Mouse (Mus musculus): ENCODE results near the gene Mapkap1. TPM values are rescaled to one million over a fixed set of nuclear protein-coding genes. Genes with fewer than 3 reads are reported as not detected.
"Not testable (repeated sequence)": the region's sequence is repeated elsewhere in the genome, so short reads cannot be mapped to it uniquely, and the experiment has no call there.

Gene Mapkap1
- total and polyA plus RNA-seq, 3 experiments: 43.1 to 79.8 (median 71.4) TPM

DNA sequence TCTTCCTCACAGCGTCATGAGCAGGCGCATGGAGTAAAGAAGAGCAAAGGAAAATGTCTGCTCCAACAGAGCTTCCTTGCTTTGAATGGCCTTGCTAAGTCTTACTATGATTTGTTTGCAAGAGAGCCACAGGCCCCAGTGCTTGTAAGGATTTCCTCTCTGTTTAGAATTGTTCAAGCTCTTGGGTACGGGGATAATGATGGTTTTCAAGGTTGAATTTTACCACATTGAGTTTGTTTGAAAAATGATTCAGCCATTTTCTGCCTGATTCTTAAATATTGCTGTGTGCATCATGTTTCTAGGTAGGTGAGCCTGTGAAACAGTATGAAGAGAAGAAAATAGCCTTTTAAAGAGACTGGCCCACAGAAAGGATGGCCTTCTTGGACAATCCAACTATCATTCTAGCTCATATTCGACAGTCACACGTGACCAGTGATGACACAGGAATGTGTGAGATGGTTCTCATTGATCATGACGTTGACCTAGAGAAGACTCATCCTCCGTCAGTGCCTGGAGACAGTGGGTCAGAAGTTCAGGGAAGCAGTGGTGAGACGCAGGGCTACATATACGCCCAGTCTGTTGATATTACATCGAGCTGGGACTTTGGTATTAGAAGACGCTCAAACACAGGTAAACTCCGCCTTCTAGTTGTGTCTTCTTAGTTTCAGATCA is 25.3 kb downstream of the Mapkap1 start:
- no peak for DNase-seq

DNA sequence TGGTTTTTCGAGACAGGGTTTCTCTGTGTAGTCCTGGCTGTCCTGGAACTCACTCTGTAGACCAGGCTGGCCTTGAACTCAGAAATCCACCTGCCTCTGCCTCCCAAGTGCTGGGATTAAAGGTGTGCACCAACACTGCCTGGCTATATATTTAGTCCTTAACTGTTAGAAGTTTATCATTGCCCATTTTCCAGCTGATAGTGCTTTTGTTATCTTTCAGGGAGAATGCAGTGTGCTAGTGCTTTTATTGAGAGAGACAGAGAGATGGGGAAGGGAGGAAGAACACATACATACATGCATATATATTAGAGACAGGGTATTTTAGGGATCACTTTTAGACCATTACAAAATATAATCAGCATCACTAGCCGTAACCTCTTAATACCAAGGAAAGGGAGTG is 26.3 kb downstream of the Mapkap1 start:
- DNase-seq: not testable (repeated sequence)

DNA sequence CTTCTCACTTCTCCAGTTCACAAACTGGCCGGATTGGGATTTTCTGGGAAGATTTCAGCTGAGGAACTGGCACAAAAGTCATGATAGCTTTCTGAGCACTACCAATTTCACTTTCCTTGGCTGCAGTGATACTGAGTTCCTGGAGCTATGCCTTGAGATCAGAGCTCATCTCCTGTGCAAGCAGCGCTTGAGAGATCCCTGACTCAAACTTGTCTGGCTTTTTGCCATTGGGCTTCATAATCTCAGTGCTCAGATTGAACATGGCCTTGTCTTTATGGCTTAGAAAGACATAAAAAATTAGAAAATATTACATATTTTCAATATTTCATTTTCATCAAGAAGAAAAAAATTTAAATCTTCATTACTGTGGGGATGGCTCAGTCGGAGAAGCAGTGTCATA is 29.8 kb downstream of the Mapkap1 start:
- DNase-seq: peak; percentile 65

DNA sequence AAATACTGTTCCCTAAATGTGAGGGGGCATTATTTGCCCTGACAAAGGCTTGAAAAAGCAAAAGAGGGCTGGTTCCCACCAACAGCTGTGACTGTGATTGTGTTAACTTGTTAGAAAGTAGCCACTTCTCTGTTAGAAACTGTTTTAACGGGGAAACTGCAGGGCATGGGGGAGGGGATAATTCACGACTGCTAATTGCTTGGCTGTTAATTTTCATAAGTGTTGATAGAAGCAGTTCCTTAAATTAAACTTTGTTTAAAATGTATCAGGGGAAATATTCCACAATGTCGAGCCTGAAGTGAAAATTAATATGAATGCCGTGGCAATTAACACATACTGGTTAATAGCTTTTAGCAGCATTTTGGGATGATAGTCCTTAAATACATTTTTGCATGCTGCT is 42.2 kb downstream of the Mapkap1 start:
- no peak for DNase-seq

DNA sequence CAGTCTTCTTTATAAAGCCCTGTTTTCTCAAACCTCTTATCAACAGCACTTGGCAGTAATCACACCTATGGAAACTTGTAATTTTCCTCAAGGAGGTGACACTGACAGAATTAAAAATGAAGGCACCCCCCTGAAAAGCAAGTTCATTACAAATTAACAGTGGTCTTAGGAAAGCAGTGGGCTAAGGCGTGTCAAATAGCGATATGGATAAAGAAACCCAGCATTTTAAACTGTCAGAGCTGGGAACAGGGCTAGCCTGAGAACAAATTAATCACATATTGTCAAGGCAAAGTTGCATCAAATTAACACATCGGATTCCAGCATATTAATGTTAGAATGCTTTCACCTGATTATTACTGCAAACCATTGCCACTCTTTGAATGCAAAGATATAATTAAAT is 55.9 kb downstream of the Mapkap1 start:
- no peak for DNase-seq

DNA sequence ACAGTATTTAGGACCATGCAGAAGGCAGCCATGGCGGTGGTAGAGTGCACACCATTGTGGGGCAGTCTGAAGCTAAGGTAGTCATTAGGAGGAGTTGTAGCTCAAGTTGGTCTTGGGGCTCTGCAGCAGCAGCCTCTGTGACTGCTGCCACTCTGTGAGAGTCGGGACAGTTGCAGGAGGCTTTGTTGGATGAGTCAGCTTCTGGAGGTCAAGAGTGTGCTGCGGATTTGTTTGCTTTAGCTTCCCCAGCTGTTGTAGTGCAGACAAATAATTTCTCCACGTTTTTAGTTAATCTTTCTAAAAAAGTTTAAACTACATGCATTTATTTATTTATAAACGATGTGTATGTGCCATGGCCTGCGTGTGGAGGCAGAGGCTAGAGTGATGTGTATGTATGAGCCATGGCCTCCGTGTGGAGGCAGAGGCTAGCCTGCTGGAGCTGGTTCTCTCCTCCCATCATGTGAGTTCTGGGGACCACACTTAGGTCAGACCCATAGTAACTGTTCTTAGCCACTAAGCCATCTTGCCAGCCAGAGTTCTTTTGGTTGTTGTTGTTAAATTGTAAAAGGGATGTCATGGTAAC is 62.1 kb downstream of the Mapkap1 start:
- peak; percentile 69 for DNase-seq

DNA sequence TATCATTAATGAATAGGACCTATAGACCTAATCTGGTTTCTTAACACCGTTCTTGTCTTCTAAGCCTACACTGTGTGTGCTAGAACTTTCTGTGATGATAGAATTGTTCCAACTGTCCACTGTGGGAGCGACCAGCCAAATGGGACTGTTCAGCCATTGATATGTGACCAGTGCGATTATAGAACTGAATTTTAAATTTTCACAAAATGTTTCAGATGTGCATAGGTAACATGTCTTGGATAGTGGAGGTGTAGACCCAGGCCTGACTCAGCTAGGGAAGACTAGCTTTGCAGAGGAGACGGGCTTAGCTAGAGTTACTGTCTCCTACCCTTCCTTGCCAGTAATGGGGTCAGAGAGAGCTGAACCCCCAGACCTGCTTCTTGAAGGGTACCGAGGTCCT is 62.8 kb downstream of the Mapkap1 start:
- DNase-seq: no peak

DNA sequence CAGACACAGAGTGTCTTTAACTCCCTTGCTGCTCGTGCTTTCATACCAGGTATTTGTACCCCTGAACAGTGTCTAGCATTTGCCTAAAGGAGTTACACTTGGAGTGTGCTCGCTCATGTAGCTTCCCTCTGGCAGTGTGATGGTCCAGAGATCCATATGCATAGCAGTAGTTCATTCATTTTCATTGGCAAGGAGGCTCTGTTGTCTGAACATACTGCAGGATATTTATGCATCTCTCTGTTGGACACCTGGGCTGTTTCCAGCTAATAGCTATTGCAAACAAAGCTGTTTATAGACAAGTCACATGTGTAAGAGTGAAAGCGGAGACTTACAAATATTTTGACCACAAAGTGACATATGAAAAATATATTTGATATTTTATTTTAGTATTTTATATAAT is 67.2 kb downstream of the Mapkap1 start:
- DNase-seq: no peak

DNA sequence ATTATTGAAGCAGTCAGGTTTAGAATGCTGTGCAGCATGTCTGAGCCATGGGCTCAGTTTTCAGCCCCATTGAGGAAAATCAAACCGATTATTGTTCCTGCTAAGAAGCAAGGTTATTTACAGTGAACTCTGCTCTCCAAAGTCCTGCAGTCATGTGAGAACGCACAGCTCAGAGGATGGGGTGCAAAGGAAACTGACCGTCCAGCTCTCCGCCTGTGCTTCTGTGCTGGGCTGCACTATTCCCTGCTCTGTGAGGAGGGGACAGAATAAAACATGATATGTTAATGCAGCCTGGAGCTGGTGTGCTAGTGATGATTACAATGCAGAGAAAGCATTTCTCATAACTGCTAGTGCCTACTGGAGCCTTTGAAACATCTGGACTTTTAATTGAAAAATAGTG is 74.8 kb downstream of the Mapkap1 start:
- DNase-seq: no peak

DNA sequence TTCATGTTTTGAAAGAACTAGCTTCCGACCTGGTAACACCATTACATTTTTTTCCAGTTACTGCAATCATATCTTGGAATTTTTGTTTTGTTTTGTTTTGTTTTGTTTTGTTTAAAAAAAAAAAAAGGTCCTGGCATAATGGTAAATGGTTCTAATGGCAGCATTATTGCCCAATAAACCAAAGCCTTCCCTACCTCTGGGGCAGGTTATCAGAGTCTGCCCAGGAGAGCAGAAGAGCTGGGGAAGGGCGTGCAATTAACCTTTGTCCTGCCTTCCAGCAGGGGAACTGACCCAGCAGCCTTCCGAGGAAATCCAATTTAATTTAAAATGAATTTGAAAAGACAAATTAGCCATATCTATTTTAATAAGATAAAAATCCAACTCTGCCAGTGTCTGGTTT is 75.5 kb downstream of the Mapkap1 start:
- DNase-seq: no peak

DNA sequence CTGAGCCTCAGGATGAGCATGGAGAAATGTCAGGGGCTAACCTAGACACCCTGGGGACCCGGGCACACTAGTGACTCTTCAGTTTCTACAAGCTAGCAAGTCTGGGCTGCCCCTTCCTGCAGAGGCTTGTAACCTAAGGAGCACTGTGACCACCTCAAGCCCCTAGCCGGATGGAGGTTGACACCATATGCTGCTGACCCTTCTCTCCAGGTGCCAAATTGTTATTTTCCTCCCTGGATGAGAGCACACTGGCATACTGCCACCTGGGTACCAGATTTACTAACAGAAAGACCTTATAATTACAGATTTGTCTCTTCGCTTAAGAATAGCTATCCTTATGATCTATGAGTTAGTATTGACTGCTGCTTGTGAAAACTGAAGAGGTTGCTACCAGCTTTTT is 76.0 kb downstream of the Mapkap1 start:
- DNase-seq: no peak

DNA sequence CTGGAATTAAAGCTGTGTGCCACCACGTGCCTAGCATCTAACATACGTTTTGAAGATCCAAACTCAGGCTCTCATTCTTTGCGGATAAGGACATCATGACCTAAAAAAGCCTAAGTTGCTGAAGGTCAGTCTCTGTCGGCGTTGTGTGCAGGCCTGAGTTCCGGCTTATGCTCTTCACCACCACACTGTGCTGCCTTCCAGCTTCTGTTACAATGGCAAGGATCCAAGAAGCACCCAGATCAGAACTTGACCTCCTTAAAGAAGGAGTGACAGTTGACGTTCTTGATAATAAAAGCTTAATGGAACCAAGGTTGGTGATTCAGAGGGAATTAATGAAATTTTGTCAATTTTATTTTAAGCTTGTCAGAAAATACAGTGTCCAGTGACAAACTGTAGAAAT is 80.7 kb downstream of the Mapkap1 start:
- peak; percentile 41 for DNase-seq

DNA sequence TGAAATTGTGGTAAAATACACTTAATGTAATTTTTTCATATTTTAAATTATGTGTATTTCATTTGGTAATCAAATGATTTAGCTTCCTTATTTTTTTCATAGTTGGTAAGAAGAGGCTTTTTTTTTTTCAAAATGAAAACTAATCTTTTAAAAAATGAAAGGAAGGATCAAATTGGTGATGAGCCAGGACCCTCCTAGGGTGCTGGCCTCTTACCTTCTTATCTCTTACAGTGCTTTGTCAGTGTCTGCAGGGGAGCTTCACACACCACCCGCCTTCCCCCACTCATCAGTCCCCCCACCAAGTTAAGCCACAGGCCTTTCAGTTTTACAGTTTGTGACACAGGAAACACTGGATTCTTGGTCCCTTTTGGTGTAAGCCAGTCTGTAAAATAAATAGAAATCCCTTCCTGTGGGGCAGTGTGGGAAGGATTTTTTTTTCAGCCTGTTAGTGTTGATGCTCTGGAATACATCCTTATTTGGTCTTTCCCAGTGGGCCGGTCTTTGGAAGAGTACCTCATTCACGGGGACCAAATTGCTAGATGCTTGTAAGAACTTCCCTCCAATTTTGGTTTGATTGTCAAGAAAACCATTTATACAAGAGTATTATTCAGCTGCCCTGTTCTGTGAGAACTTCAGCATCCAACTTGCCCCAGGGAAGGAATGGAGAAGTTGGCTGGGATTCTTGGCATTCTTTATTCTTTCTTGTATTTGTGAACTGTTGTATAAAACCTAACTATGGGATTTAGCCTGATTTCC is 97.6 kb downstream of the Mapkap1 start:
- DNase-seq: no peak

DNA sequence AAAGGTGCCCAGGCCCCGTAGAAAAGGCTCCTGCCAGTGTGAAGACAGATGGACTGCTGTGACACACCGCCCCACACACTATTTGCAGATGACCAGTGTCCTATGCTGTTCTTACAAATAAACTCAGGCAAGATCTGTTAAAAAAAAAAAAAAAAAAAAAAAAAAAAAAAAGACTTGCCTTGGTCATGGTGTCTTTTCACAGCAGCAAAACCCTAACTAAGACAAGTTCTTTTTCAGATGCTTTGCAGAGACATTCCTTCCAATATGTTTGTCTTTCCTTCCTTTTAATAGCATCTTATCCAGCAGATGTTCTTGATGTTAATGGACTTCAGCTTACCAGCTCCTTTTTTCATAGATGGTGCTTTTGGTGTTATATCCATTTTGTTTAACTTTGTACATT is 99.6 kb downstream of the Mapkap1 start:
- not testable (repeated sequence) for DNase-seq

DNA sequence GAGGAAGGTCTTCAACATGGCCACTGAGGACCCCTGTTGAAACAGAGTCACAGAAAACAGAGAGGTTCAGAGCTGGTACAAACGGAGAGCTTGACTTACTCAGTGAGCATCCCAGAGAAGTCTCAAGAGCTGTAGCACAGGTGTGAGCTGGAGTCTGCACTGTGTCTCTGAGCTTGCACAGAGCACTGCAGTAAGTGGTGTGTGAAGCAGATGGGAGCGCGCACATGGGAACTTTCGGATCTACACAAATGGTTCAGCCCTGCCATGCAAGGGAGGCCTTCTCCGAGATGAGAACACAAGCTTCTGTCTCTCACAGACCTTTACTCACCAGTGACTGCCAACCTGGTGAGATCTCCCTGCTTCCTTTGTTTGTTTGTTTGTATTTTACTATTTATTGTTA is 103.3 kb downstream of the Mapkap1 start:
- no peak for DNase-seq

DNA sequence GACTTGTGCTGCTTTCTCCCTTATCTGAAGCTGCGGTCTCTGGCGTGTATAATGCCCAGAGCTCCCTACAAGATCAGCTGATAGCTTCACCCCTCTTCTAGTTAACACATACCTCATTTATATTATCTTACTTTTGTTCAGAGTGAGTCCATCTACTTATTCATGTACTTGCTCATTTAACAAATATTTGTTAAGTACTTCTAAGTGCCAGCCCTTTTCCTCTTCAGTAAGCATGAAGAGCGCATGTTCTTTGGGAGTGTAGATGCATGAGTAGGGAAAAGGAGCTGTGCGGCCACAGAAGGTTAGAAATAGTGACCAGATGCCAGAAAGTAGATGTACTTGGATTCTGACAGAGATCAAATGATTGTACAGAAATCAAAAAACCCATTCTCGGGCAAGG is 108.7 kb downstream of the Mapkap1 start:
- DNase-seq: no peak

DNA sequence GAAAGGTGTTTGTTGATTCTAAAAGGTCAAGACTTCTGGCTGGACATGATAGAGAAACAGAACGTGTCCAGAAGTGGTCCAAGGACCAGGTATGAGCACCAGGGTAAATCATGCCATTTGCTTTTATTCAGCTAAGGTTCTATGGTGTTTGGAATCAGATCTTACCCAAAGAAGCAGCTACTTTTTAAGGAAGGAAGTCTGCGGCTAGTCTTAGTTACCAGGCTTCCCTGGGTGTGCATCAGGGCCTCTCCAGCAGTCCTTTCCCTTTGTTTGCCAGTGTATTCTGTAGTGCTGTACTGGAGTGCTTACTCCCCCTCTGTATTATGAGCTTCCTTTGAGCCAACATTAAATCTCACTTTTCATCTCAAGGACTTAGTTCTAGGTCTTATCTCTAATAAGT is 111.5 kb downstream of the Mapkap1 start:
- DNase-seq: no peak

DNA sequence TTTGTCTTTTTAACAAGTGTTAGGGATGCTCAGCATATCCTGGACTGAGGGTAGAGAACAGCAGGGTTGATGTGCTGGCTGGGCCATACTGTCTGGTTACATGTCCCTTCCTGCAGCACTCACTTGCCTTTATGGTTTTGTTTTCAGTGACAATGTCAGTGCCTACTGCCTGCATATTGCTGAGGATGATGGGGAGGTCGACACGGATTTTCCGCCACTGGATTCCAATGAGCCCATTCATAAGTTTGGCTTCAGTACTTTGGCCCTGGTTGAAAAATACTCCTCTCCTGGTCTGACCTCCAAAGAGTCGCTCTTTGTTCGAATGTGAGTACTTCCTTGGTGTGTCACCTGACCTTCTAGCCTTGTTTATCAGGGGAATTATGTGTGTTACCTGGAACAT is 112.0 kb downstream of the Mapkap1 start:
- no peak for DNase-seq

DNA sequence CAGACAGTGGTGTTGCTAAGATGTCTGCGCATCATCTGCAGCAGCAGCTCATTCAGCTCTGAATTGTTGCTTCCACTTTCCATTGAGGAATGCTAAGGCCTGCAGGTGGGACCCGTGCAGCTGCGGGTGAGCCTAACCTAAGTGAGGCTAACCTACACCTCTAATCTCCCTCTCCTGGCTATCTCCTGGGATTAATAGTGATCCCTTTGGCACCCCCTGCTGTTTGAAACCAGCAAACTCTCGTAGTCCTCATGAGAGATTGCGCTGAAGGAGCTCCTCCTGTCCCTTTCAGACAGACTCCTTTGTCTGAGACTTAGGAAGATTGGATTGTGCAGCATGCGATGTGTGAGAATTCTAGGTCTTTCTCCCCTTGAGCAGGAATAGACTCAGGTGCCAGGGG is 113.0 kb downstream of the Mapkap1 start:
- peak; percentile 75 for DNase-seq

DNA sequence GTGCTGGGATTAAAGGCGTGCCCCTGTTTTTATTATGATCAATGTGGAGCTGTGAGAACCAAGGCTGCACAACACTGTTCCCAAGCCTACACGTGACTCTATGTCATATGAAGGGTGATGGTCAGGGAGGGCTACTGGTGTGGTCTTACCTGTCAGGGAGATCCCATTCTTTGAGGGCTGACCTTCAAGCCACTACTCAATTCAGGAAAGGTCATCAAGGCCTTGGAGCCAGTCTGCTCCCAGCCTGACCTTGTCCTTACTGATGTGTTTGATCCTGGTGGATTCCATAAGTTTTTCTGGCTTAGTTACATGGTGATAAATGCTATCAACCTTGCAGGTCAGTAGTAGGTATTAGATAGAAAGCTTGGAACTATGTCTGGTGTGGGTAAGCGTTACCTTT is 114.8 kb downstream of the Mapkap1 start:
- peak; percentile 56 for DNase-seq

DNA sequence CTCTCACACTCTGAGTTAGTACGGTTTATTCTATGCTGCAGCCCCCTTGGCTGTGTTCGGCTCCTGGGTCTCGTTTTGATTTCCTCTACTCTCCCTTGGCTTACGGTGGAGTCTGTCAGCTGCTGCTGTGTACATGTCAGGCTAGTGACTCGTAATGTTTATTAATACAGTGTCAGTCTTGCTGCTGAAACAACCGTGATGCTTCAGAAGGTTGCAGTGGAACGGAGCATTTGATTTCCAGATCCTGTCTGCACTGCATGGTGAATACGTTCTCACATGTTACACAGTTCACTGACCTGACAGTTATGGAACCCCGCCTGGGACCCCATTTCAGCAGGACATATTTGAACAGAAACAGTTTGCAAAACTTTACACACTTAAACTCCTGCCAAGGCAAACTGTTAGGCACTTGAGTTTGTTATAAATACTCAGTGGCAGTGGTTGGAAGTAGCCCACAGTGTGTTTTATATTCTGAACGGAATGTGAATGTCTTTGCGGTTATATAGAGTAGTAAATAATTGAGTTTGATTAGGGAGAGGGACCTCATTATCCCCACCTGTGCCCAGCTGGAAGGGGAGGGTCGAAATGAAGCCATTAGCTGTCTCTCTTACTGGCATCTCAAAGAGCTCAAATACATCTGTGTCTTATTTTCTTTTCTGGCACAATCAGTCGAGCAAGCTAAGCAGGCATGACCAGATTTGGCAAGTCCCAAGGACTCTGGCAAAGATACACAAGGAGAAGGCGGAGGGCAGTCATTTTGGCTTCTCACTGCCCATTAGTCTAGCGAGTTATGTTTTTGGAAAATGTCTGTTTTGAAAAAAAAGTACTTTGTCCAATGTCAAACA is 120.2 kb downstream of the Mapkap1 start:
- DNase-seq: peak; percentile 88

DNA sequence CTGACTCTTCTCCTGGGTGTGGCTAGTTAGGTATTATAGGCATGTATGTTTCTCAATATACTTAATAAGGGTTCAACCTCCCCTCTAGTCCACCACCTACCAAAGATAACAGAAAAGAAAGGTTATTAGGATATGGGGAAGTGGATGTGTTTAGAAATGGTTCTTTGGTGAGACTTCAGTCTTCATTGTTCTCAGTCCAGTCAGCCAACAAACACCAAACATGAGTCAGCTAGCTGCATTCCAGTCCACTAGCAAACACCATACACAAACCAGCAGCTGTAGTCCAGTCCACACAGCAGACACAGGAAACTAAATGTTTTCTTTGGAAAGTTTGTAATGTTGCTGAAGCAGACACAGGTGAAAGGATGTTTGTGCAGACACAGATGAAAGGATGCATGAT is 121.9 kb downstream of the Mapkap1 start:
- no peak for DNase-seq

DNA sequence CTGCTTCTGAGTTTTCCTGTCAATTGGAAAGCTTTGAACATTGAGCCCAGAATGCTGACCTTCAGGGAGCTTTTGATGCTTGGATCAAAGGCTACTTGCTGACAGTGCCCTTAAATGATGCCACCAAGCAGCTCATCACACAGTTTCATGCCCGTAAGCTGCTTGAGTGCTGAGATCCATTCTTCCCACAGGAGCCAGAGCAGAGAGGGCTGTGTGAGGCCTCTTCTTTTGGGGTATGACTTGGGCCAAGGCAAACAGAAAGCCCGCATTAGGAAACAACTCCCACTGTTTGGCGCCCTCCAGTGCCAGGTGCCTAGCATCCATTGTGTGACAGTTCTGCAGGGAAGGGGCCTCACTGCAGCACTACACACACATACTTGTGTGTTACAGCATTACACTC is 123.5 kb downstream of the Mapkap1 start:
- peak; percentile 75 for DNase-seq
